Mouse (Mus musculus) ES-CJ7 (cell line): Measurements from ENCODE around the gene Bgn.

Experiments used
- DNase-seq: peaks from one replicate; pipeline ENCODE4 v3.0.0; 2011; ENCODE audit warnings: low read depth, low spot score

The Bgn gene

DNA sequence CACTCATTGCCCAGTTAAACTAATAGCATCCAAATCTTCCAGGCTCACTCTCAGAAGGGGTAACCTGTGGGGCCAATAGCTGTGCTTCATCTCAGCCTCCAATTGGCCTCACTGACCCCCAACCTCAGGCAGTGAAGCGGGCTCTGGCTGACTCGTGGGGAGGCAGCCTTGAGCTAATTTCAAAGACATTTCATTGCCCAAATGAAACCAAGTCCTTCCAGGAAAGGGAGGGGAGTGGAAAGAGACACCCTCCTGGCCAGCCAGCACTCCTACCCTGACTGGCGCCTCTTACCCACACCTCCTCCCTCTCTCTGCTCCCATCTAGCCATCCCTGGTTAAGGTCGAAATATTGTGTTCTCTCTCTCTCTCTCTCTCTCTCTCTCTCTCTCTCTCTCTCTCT is 6.8 kb downstream of the Bgn start:
- DNase-seq, result no peak

DNA sequence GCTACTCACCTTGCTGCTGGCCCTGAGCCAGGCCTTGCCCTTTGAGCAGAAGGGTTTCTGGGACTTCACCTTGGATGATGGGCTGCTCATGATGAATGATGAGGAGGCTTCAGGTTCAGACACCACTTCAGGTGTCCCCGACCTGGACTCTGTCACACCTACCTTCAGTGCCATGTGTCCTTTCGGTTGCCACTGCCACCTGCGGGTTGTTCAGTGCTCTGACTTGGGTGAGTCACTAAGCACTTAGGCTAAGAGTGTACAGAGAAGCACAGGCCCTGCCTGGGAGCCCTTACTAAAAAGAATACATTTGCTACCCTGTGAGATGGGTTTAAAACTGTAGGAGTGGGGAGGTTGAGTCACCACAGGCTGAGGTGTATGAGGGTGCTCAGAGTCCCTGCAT is 7.4 kb downstream of the Bgn start:
- DNase-seq, result no peak

DNA sequence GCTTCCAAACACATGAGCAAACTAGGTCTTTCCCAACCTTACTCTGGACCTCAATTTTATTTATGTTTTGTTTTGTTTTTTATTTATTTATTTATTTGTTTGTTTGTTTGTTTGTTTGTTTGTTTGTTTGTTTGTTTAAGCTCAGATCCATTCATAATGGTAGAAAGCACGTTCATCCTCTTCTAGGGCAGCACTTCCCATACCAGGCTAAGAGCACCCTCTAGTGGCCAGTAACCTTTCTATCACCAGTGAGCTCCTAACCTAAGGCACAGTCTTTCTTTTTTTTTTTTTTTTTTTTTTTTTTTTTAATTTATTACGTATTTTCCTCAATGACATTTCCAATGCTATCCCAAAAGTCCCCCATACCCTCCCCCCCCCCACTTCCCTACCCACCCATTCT is 10.2 kb downstream of the Bgn start:
- DNase-seq, result peak; percentile 63

DNA sequence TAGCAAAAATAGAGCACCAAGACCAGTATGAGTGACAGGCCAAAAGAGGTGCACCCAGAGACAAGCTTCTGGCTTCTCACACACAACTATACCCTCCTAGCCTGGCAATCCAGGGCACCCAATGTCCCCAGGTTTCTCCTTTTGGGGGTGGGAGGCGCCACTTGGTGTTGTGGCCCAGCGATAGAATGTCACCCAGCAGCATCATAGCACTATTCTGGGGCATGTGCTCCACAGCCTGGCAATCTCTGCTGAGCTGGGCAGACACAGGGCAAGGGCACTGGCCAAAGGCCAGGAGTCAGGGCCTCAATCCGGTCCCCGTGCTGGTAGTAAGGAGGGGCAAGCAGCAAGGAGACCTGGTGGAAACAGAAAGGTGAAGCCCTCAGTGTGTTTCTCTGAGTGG is 13.3 kb downstream of the Bgn start:
- no peak for DNase-seq

DNA sequence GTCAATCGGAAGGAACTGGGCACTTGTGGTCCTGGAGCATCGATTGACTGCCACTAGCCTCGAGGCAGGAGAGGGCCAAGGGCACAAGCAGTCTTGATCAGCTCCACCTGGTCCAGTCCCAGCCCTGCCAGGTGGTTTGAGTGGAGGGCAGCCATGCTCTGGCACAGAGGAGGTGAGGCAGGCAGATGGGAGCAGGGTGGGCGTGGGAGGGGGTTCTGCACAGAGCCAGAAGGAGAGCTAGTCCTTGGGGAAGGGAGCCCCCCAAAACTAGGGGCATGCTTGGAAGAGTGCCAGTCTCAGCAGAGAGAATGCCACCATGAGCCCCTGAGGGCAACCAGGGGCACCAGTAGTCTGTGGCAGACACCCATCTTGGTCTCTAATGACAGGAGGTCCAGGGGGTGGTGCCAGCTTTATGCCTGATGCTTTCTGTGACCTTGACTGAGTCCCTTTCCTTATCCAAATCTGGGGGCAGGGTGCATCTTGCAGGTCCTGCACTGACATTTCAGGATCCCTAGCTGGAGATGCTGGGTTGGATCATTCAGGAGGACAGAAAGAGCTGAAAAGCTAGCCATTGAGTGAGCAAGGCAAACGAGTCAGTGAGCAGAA is 21.8 kb downstream of the Bgn start:
- DNase-seq, result no peak

DNA sequence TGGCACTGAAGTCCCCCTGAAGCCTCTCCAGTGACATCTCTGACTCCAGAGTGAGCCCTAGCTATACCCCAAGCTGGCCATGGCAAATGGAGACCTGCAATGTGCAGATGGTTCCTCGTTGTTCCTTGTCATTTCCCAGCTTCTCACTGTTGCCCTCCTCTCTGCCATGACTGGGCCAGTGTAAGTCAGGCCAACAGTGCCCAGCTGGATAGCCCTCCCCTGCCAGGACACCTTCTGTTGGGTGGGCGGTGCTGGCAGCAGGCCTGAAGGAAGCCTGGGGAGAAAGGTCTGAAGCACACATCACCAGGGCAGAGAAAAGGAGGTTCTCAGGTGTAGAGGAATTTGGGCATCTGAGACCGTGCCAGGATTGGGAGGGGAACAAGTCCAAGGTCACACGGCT is 23.2 kb downstream of the Bgn start:
- DNase-seq, result no peak

DNA sequence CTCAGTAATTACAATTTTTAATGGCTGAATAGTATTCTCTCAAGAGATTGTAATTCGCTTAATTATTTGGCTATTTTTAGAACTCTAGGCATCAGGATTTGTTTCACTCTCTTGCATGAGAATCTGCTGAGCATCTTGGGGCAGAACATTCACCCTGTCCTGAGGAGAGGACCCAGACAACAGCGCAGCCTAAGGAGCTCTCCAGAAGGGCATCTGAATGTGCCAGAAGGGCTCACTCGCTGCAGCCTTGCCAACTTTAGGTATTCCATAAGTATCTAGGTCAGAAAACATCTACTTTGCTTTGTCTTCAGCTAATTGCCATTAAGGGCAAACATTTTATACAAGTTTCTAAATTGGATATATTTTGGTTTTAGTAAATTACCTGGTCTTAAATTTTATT is 25.8 kb downstream of the Bgn start:
- DNase-seq, result no peak

DNA sequence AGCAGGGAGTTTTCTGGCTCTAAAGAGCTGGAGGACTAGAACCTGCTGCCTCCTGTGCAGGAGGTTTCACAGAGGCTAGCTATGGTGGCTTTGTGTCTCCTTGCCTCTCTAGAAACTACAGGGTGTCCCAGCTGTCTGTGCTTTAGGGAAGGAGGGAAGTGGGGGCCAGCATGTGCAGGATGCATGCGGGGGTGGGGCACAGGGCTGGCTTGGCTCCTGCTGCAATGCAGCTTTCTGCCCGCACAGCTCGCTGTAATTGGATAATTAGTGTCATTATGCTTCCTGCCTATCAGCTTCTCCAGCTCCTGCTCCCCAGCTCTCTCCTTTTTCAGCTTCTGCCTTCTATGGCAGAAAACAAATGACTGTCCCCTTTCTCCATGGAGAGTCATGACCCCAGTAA is 29.5 kb downstream of the Bgn start:
- no peak for DNase-seq

DNA sequence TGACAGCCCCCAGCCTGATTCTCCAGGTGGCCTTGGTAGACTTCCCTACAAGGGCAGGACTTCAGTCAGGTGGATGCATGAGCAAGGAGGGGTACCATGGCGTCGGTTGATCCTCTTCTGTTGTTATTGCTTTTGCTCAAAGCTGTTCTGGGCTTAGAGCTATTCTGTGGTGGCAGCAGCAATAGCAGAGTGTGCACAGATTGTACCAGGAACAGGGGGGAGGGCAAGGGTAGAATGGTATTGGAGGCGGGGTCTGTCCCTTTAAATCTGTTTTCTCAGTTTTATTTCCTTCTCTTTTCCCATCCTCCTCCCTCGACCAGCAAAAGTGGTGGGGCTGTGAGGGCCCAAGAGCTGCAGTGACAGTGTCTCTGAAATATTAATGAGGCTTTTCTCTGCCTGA is 33.2 kb downstream of the Bgn start:
- DNase-seq, result no peak

DNA sequence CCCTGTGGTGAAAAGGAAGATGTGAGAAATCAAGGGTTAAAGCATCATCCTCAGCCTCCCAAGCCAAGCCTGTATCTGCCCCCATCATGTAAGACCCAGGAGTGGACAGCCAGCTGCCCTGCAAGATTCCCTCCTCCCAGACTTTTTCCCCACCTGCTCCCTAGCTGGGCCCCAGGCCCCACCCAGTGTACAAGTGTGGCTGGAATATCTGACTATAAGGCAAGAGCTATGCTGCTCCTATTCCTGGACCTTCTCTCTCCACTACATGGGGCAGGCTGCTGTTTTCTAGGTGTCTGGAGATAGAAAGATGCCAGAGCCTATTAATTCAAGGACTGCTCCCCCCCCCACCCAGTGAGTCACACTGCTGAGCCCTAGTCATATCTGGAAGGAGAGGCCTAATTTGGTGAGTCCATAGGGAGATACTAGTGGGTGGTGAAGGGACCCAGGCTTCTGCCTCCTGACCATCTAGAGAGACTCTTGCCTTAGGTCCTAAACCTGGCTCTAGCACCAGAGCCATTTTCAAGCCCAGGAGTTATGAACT is 33.7 kb downstream of the Bgn start:
- no peak for DNase-seq

DNA sequence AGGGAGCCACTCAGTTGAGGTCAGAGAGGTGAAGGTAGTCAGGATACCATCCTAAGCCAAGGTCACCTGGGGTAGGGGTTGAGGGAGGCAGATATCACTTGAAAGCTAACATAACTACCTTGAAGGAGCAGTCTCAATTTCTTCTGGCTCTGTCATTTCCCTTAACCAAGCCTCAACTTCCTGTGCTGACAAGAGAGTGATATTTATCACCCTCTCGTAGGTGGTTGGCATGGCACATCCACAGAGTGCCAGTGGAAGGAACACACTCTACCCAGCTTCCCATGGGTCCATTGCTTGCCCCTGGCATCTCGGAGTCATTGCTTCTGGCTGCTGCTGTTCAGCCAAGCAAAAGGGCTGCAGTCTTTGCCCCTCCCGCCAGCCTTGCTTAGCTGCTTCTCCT is 37.3 kb downstream of the Bgn start:
- DNase-seq, result no peak

DNA sequence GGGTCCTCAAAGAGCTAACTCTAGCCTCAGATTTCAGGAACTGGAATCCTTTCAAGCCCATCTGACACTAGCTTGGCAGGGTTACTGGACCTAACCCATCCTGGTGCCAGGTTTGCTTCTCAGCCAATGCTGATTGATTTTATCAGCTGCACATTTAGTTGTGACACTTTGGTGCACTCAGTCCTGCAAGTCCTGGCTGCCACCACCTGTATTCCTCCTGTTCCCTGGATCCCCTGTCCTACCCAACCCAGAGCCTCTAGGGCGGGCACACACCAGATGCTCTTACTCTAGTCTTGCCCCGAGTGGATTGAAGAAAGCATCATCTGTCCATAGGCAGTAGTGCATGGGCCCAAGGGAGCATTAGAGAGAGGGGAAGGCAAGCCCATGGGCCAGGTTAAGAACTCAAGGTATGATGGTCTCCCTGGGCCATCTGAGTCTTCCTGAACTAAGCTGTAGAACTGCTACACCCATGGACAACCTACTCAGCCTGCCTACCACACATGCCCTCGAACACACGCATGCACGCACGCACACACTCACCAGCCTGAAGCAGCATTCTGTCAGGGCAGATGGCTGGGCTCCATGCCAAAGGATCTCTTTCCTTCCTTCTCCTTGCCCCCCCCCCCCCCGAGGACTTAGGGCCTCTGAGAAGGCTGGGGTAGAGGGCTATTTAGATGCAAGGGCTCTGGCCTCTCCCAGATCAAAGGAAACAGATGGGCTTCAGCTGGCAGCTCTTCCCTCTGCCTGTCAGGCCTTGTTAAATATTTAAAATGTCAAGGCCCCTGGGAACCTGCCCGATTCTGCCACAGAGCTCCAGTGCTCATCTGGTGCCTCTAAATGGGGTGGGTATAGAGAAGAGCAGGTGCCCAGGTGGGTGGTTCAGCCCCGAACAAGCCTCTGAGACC is 41.2 kb downstream of the Bgn start:
- no peak for DNase-seq

DNA sequence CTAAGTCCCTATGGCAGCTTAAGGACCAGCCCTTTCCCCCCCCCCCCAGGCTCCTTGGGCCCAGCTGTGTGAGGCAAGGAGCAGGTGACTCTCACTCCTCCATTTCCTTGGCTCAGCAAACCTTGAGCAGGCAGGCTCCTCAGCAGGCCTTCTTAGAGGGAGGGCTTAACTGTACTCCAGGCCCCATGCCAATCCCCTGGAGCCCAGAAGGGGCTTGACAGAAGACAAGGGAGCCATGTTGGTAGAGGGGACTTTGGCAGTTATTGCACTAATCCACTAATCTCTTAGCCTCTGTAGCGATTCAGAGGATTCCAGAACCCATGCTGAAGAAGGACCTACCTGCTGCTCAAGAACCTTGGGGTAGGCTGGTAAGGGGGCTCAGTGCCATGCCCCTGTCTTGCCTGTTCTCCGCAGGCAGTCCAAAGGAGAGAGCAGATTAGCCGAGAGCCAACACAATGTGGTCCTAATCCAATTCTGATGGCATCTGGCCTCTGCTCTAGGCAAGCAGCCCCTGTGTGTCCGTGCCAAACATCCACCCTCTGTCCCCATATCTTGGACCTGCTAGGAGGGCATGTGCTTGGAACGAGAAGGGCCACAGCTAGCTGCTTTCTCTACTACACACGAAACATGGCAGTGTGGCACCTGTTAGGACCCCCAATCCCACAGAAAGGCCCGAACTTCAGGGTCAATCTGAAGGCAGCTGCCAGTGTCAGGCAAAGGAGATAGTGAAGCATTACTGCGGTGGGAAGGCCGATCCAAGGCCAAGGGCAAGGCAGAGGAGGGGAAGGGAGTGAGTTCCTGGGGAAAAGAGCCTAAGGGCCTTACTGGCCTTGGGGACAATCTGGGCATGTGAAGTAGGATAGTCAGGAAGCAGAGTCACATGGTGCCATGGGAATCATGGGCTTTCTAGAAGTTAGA is 42.1 kb downstream of the Bgn start:
- DNase-seq, result no peak

DNA sequence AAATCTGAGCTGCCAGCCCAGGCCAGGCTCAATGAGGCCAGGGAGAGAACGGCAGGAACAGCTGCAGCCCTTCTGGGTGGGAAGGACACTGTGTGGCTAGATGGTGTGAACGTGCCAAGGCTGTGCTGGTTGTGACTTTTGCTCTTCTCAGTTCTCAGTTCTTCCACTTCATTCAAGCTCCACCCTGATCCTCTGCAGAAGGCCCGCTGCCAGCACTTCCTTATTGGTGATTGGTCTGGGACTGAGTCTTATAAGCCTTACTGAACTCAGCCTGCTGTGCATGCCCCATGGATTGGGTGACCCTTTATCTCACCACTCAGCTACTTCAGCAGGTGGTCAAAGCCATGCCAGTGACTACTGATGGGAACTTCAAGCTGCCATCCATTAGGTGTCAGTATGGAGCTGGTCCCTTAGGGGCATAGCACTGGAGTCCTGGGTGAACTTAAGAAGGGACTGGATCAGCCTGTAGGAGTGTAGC is 43.0 kb downstream of the Bgn start:
- peak; percentile 24 for DNase-seq

DNA sequence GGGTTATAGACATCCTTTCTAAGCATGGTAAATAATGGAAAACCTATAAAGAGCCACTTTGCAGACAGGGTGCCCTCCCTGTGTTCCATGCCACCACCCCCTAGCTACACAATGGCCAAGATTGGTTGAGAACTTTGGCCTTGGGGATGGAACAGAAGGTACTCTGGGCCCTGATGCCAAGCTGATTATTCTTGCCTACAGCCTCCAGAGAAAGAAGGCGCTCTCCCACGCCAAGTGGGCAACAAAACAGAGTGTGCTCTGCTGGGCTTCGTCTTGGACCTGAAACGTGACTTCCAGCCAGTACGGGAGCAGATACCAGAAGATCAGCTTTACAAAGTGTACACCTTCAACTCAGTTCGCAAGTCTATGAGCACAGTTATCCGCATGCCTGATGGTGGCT is 54.5 kb downstream of the Bgn start:
- no peak for DNase-seq

DNA sequence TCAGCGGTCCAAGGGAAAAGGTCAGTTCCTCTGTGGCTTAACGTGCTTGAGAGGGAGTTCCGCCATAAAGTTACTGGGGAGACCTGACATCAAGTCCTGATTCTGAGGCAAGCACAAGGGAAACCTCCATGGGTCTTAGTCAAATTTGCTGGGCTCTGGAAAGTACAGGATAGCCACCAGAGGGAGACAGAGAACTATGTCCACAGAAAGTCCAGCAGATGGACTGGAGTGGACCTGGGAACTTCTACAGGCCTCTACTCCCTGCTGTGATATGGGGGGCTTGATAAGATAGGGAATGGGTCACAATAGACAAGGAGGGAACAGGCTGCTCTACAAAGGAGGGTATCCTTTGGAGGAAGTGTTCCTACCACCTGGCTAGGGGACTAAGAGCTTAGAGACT is 59.9 kb downstream of the Bgn start:
- no peak for DNase-seq
